Mouse (Mus musculus) retina, postnatal 7 days (tissue): Measurements from ENCODE around the gene Zscan20.
"Not testable (repeated sequence)": the region's sequence is repeated elsewhere in the genome, so short reads cannot be mapped to it uniquely, and the experiment has no call there.

Source experiments
- DNase-seq: peaks from one replicate; pipeline ENCODE4 v3.0.0-alpha.2; 2012; ENCODE audit warnings: low read depth, low spot score

The Zscan20 gene

GRCm38 (mm10) chr4:128615761-128616160 lies 5.9 kb upstream of the Zscan20 start:
- DNase-seq: no peak

GRCm38 (mm10) chr4:128613326-128613725 lies 3.4 kb upstream of the Zscan20 start:
- peak; percentile 56 for DNase-seq

- DNase-seq: not testable (repeated sequence)
These were observed 1.8 kb upstream of the Zscan20 start for GRCm38 (mm10) chr4:128611726-128612125.

GRCm38 (mm10) chr4:128610706-128611105 lies 808 bp upstream of the Zscan20 start:
- DNase-seq: no peak

GRCm38 (mm10) chr4:128609276-128609924 lies 498 bp downstream of the Zscan20 start:
- no peak for DNase-seq

GRCm38 (mm10) chr4:128607661-128608060 lies 2.2 kb downstream of the Zscan20 start:
- no peak for DNase-seq

- no peak for DNase-seq
These were observed 3.3 kb downstream of the Zscan20 start for GRCm38 (mm10) chr4:128606586-128606985.

GRCm38 (mm10) chr4:128597801-128598560 lies 11.9 kb downstream of the Zscan20 start:
- no peak for DNase-seq

GRCm38 (mm10) chr4:128594062-128594461 lies 15.8 kb downstream of the Zscan20 start:
- no peak for DNase-seq

GRCm38 (mm10) chr4:128593286-128593685 lies 16.6 kb downstream of the Zscan20 start:
- DNase-seq: no peak

GRCm38 (mm10) chr4:128579182-128579581 lies 30.7 kb downstream of the Zscan20 start:
- no peak for DNase-seq

GRCm38 (mm10) chr4:128575811-128576210 lies 34.1 kb downstream of the Zscan20 start:
- no peak for DNase-seq

GRCm38 (mm10) chr4:128560327-128560726 lies 49.6 kb downstream of the Zscan20 start:
- no peak for DNase-seq

- no peak for DNase-seq
These were observed 55.7 kb downstream of the Zscan20 start for GRCm38 (mm10) chr4:128554198-128554597.

- no peak for DNase-seq
These were observed 59.1 kb downstream of the Zscan20 start for GRCm38 (mm10) chr4:128550756-128551155.

- DNase-seq: not testable (repeated sequence)
These were observed 65.9 kb downstream of the Zscan20 start for GRCm38 (mm10) chr4:128543956-128544486.

- DNase-seq: no peak
These were observed 66.5 kb downstream of the Zscan20 start for GRCm38 (mm10) chr4:128543378-128543777.
